Mouse (Mus musculus) MN1 (cell line): ENCODE measurements at regions not wholly inside any gene's neighbourhood (a gene's known extent, or its start where the extent isn't known, plus 50 kb on each side); places are given as distances from the start of the nearest gene placed in this dataset.

ENCODE experiments used
- DNase-seq: peaks from one replicate; pipeline ENCODE4 v3.0.0-alpha.2; 2016; ENCODE audit warnings: low spot score

DNA sequence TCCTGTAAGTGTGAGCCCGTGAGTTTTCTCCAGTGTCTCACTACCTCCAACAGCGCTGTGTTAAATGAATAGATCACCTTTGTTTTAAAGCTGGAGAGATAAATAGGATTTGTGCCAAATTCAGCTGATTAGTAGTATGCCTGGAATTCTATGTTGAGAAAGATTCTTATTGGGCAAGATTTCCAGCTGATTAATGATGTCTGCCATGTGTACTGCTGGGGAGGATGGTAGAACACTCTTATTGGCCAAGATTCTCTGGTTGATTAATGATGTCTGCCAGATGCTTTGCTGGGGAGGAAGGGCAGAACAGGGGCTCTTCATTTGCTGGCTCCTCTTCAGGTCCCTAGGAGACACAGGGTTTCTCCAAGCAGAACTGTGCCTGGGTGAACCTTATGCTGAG, 158.9 kb upstream of the Bmper start:
- no peak for DNase-seq

- no peak for DNase-seq
These were observed 158.1 kb upstream of the Bmper start for GRCm38 (mm10) chr9:23064811-23065210.

- DNase-seq = peak; percentile 20
These were observed 154.6 kb upstream of the Bmper start for GRCm38 (mm10) chr9:23068101-23068791.

DNA sequence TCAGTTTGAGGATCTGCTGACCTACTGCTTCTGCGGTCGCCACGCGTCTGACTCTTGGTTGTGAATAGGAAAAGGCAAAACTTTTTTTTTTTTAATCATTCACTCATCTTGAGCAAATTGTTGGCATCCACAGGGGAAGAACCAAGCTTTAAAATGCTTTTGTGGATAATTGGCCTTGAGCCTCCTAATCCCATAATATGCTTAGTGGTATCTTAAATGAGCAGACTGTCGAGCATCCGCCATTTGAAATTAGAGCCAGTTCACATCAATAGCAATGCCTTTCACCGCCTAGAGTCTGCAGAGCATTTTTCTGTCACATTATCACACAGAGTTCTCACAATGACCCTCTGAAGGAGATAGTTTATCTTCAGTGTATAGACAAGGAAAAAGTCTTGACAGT, 153.7 kb upstream of the Bmper start:
- DNase-seq = peak; percentile 9

DNA sequence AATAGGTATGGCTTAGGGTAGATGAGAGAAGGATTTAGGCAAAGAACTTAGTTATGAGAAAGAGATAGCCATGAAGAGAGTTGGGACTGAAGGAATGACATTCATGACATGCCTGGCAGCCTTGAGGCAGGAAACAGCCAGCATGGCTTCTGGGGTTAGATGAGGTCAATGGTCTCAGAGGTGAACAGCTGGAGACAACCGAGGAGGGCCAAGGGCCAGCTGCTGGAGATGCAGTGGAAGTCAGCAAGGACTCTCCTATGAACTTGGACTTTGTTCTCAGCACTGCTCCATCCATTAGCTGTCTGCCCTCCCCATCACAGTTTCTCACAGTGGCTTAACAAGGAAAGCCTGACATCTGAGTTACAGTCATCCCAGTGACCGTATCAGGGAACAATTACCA, 151.9 kb upstream of the Bmper start:
- no peak for DNase-seq

- no peak for DNase-seq
These were observed 150.1 kb upstream of the Bmper start for GRCm38 (mm10) chr9:23072741-23073140.

GRCm38 (mm10) chr9:23083562-23083961, 139.3 kb upstream of the Bmper start:
- peak; percentile 77 for DNase-seq

- DNase-seq = no peak
These were observed 133.5 kb upstream of the Bmper start for GRCm38 (mm10) chr9:23089339-23089738.

GRCm38 (mm10) chr9:23097134-23097789, 125.6 kb upstream of the Bmper start:
- no peak for DNase-seq

- DNase-seq = no peak
These were observed 121.3 kb upstream of the Bmper start for GRCm38 (mm10) chr9:23101584-23101983.

DNA sequence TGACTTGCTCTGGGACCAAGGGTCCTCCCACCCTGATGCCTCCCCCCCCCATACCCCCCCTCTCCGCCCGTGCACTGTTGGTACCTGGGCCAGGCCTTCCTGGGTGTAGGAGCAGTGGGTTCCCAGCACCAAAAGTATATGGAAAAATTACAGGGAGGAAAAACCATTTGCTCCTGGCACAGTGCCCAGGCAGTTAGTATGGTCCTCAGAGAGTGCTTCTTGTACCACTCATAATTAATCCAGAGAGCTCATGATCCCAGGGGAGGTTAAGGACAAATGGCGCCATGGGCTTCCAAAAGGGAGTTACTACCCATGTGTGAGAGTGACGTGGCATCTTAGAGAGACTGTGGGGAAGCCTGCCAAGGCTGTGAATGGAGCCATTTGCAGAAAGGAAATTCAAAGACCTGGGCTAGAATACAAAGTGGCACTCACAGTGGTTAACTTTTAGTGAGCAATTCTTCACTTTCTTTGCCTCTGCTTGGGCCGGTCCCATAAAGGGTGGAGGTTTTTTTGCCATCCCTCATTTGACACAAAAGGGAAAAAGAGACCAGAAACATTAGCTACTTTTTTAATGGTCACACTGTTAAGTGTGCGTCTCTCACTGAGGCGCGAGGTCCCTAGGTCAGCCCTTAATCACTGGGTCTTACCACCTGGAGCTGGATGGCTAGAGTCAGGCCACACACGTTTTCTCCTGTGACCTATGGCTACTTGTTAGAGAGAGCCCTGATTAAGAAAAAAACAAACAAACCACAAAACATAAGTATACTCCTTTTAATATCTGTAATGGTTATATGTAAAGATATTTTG, 120.7 kb upstream of the Bmper start:
- DNase-seq = peak; percentile 60

DNA sequence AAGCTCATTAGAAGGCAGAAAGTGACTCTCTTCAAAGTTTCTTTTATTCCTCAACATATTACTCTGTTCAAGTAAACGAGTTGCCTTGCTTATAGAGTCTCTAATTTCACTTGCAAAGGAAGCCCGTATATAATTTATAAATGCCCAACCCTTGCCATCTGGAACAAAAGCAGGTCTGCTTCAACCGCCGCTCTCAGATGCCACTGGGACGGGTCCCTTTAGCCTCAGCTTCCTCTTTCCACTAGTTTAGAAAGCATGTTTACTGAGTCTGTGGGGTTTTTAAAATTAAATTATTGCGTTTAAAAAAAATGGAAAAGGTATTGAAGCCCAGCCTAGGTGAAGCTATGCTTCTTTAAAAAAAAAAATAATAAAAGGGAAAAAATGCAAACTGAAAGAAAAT, 111.4 kb upstream of the Bmper start:
- DNase-seq = no peak

GRCm38 (mm10) chr9:23115026-23115425, 107.8 kb upstream of the Bmper start:
- no peak for DNase-seq

DNA sequence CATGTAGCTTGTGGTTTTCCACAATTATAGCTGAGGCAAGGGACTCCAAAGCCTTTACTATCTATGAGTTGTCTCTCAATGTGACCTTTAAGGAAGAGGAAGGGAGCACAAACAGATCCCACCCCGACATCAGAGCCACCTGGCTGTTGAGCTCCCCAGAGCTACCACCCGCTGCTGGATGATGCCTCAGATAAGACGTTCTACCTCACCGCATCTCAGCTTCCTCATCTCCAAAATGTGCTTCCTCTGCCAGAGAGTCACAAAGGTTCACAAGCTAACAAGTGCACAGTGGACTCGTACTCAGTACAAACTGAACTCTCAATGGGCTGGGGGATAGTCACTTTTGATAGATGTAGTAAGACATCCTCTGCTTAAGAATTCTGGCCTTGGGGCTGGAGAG, 107.3 kb upstream of the Bmper start:
- DNase-seq = no peak

DNA sequence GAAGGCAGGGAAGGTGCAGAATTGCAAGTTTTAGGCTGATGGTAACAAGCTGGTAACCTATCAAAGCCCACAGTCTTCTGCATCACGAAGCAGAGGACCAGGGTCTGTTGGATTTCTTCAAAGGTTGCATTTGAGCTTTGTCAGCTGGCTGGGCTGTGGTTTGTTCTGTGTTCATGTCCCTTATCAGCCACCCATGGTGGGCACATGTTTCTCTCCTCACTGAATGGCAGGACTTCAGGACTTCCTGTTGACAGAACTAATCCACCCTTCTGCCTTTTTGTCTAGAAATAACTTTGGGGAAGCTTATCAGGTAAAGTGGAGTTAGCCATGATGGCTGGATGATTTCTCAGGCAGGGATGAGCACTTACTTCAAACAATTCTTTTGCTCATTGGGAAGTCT, 106.6 kb upstream of the Bmper start:
- no peak for DNase-seq

GRCm38 (mm10) chr9:23119811-23120210, 103.1 kb upstream of the Bmper start:
- no peak for DNase-seq

- DNase-seq = no peak
These were observed 102.1 kb upstream of the Bmper start for GRCm38 (mm10) chr9:23120814-23121213.

- DNase-seq = no peak
These were observed 100.4 kb upstream of the Bmper start for GRCm38 (mm10) chr9:23122524-23122923.

- DNase-seq = no peak
These were observed 99.4 kb upstream of the Bmper start for GRCm38 (mm10) chr9:23123452-23123851.

DNA sequence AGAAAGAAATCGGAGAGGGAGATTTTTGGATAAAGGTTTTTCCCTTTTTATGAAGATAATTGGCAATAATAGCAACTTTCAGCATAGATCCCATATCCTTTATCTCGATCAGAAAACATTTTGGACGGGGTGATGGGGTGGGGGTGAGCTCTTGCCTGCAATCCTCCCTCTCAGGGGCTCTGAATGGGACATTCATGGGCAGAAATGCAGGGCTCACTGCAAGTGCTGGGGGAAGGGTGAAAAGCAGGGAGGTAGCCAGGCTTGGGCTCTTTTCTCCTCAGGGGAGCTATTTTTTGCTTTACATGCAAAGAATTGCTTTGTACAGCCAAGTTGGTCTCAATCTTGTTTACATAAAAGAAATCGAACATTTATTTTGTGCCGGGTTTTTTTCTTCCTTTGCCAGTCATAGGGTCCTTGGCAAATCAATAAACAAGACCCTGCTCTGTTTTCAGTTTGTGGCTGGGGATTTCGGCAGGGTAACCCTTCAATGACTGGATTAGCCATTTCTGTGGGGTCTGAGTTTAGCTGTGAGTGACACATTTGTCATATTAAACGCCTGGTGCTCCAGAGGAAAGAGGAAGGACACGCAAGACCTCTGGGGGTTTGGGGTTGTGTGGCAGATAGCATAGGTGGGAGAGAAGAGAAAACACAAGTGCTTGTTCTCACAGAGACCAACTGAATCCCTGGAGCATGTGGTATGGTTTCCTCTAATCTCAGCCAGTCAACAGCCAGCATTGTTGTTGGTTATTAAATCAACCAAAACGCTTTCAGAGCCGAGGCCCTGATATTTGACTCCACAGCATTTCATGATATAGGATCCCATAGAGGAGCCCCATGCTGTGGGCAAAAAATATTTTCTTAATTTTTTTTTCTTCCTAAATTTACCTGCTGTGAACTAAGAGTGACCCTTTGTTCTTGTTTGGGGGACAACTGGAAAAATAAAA, 96.8 kb upstream of the Bmper start:
- no peak for DNase-seq

DNA sequence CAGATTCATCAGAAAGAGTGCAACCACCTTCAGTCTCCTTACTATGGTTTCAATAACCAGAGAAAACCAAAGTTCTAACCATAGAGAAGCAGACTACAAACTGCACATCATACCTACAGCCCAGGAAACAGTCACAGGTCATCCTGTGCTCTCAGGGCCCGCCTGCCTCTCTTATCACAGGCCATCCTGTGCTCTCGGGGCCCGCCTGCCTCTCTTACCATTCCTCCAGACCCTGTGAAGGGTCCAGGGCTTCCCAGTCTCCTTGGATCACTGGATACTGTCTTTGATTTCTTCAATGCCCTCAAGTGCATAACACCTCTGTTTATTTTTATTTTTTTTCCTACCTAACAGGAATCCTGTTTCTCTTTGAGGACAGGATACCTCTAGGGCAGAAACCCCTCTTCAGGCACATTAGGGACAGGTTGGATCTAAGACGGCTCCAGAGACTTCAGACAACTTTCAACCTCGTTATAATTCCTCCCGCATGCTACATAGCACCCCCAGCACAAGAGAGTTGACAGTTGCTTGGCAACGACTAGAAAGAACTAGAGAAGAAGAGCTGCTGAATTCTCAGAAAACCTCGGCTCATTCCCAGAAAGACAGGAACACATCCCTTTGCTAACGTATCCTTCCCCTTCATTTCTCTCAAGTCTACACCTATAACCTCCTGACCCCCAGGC, 95.4 kb upstream of the Bmper start:
- no peak for DNase-seq
